Mouse (Mus musculus) kidney, postnatal 0 days (tissue): ENCODE results near the gene Tnp1. TPM values are rescaled to one million over a fixed set of nuclear protein-coding genes. Genes with fewer than 3 reads are reported as not detected.

Experiments used
- ATAC-seq: fragments of 200-750 bp; cut with Nextera tagmentation; replicated peaks from 2 replicates; pipeline ENCODE4 v1.8.0; 2017; ENCODE audit warnings: low read depth, moderate number of reproducible peaks, moderate TSS enrichment, moderate library complexity; ENCODE audit not compliant: low FRiP score
- DNase-seq: peaks from one replicate; pipeline ENCODE4 v3.0.0-alpha.2; 2016; ENCODE audit warnings: low spot score
- H3K27ac ChIP-seq: fragments of 300-500 bp; sonication (generic); 2 replicates; pipeline ENCODE4 v1.5.1; 2014; ENCODE audit warnings: mild to moderate bottlenecking
- H3K27me3 ChIP-seq: fragments of 300-500 bp; sonication (generic); 2 replicates; pipeline ENCODE4 v1.6.1; 2014; ENCODE audit warnings: low read length, mixed read lengths; ENCODE audit not compliant: insufficient read depth
- H3K36me3 ChIP-seq: fragments of 300-500 bp; sonication (generic); 2 replicates; pipeline ENCODE4 v1.6.1; 2014; ENCODE audit warnings: low read length, mixed read lengths; ENCODE audit not compliant: insufficient read depth
- H3K4me1 ChIP-seq: fragments of 300-500 bp; sonication (generic); replicated peaks from 2 replicates; pipeline ENCODE4 v1.6.1; 2014; ENCODE audit warnings: antibody characterized with exemption, low read length, mixed read lengths; ENCODE audit not compliant: insufficient read depth
- H3K4me2 ChIP-seq: fragments of 300-500 bp; sonication (generic); 2 replicates; pipeline ENCODE4 v1.6.1; 2014; ENCODE audit warnings: mild to moderate bottlenecking, low read length, moderate library complexity, mixed read lengths
- H3K4me3 ChIP-seq: fragments of 300-500 bp; sonication (generic); replicated peaks from 2 replicates; pipeline ENCODE4 v1.5.1; 2014; ENCODE audit warnings: low read depth, low read length
- H3K9ac ChIP-seq: fragments of 300-500 bp; sonication (generic); 2 replicates; pipeline ENCODE4 v1.6.1; 2014; ENCODE audit warnings: low read depth, low read length
- H3K9me3 ChIP-seq: fragments of 300-500 bp; sonication (generic); replicated peaks from 2 replicates; pipeline ENCODE4 v1.6.1; 2016; ENCODE audit warnings: low read length, inconsistent platforms, mixed read lengths
- CTCF ChIP-seq: IDR thresholded peaks from 2 replicates; pipeline ENCODE4 v1.5.1; 2016; ENCODE audit warnings: antibody characterized with exemption, low read depth, mild to moderate bottlenecking, moderate library complexity
- WGBS: fragments of 180-500 bp; shearing (Covaris S2); extraction: QIAGEN DNeasy Blood & Tissue Kit; methylation state at CpG from one replicate; pipeline ENCODE4 v1.1.7; 2014; 5-methylcytosine and 5-hydroxymethylcytosine counted together
- polyA plus RNA-seq: library from polyadenylated mRNA; unstranded; fragments of >200 nt; fragmentation: Nextera tagmentation; extraction: Ambion mirVana; gene quantifications from 2 replicates; pipeline ENCODE4 v1.2.1, GENCODE M21; 2015

Tnp1 gene
- polyA plus RNA-seq, 1 experiment from 2014 or later, result not detected

DNA sequence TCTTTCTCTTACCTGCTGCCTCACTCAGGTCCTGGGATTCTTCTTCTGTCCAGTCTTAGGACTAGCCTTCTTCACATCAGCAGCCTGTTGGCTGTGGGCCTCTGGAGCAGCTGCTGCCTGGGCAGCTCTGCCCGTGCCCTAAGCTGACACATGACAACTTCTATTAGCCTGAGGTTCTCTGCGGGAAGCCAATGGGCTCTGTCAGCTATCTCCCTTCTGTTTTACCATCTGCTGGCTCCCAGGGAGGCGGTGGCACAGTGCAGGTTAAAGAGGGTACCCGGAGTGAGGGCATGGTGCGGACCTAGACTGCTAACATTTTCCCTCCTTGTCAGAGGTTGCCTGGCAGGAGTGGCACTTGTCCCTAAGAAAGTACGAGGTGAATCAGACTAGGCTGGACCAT, 39.5 kb upstream of the Tnp1 start:
- ATAC-seq, result no peak
- no peaks in the 10 kb centered on the region for H3K9me3 ChIP-seq

DNA sequence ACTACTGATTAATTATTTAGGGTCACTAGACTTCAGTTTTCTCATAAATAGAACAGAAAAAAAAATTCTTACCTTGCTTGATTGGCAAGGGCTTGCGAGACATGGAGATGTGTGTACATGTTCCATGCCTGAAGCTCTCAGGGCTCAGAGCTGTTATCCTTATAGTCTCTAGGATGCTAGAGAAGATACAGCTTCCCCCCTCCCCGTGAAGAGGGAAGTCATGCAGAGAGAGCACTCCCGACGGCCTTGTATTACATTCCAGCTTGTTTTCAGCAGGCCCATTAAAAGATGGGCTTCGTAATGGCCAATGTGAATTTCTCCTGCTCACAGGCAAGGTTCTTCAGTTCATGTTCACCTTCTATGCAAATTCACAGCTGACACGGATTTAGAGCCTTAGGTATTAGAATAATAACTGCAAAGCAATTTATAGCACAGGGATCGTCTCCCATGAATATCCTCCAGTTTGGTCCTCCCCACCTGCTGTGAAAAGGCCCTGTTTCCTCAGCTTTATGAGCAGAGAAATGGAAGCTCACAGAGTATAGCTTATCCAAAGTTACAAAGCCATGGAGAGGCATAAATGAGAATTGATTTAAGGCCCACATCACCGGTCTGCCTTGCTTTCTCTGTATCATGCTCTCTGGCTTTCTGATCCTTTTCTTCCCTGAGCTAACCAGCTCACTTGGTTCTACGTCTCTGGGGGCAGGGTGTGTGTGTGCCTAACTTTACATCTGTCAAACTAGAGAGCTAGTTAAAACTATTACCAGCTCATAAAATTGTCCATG, 38.0 kb upstream of the Tnp1 start:
- DNase-seq (peak; percentile 65), ATAC-seq (no peak)
- TF ChIP-seq CTCF, result no peak
- Histone ChIP-seq H3K36me3 (no peaks in the 10 kb centered on the region), H3K4me3 (no peak overlapping the region), H3K9ac (no peak overlapping the region), H3K9me3 (no peaks in the 10 kb centered on the region), H3K27ac (no peak overlapping the region), H3K27me3 (no peaks in the 10 kb centered on the region), H3K4me1 (no peaks in the 10 kb centered on the region), H3K4me2 (no peak overlapping the region)
- 37% methylated on average over 9 of the region's 9 CpGs for WGBS

More for the DNA sequence above, 39.5 kb upstream of the Tnp1 start:
- 84% methylated on average over 6 of the region's 6 CpGs for WGBS
- Histone ChIP-seq H3K4me2 (no peak overlapping the region), H3K9ac (no peak overlapping the region), H3K4me1 (no peaks in the 10 kb centered on the region), H3K4me3 (no peak overlapping the region), H3K27ac (no peak overlapping the region), H3K36me3 (no peaks in the 10 kb centered on the region), H3K27me3 (no peaks in the 10 kb centered on the region)
- no peak for TF ChIP-seq CTCF
- DNase-seq, result no peak

DNA sequence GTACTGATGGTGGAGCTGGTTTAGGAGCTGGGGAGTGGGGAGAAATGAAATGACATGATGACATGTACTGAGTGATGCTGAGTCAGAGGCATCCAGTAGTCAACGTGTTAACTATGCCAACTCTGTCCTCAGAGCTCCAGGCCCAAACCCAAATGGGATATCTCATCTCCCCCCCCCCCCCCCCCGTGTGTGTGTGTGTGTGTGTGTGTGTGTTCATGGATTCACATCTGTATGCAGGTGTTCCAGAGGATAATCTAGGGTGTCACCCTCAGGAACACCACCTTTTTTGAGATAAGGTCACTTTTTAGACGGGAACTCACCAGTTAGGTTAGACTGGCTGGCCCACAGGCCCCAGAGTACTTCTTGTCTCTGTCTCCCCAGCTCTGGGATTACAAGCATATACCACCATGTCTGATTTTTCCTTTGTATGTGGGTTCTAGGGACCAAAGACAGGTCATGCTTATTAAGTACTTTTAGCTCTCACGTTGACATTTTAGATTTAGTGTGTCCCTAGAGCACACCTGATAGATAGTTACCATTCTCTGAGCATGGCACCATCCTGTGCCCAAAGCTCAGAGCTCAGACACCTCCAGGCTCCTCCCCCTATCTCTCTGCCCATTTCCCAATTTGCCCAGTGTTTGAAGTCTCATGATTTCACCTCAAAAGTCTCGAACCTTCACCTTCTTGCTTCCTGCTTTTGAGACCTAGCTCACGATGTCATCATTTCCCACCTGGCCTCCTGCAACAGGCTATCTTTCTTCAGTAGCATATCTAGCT, 31.4 kb upstream of the Tnp1 start:
- Histone ChIP-seq H3K36me3 (no peaks in the 10 kb centered on the region), H3K27me3 (no peaks in the 10 kb centered on the region), H3K27ac (no peak overlapping the region), H3K4me3 (no peak overlapping the region), H3K4me1 (no peaks in the 10 kb centered on the region), H3K4me2 (no peak overlapping the region), H3K9me3 (no peaks in the 10 kb centered on the region), H3K9ac (no peak overlapping the region)
- DNase-seq (no peak), ATAC-seq (no peak)
- WGBS, result 93% methylated on average over 5 of the region's 6 CpGs
- no peak for TF ChIP-seq CTCF

DNA sequence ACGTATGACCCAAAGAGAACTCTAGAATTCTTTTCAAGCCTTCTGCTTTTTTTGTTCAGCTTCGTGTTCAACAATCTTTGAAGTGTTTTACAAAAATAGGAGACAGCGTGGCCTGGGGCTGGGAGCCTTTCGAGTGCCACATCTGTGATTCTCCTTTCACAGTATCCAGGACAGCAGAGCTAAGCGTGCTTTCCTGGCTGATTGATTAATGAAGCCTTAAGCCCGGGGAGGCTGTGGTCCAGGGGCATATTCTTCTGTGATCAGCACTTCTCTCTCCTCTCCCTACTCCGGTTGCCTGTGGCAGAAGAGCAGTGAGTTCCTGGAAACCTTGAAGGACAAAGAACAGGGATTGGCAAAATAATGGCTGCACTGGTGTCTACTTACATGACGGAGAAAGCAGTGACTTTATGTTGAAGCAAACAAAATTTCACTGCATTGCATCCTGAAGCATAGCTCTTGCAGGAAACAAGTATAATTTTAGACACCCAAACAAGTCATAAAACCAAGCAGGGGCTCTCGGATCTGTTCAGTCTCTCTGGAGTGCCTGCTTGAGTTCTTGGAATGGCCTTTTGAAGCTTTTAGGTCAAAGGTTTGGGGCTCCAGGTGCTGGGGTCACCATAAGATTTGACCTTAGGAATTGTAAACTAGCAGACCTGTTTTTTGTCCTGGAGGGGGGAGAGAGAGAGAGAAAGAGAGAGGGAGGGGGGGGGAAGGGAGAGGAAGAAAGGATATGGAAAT, 30.4 kb upstream of the Tnp1 start:
- 24% methylated on average over 9 of the region's 9 CpGs for WGBS
- Histone ChIP-seq H3K9ac (no peak overlapping the region), H3K9me3 (no peaks in the 10 kb centered on the region), H3K27ac (no peak overlapping the region), H3K4me1 (no peaks in the 10 kb centered on the region), H3K4me2 (no peak overlapping the region), H3K4me3 (no peak overlapping the region), H3K36me3 (no peaks in the 10 kb centered on the region), H3K27me3 (no peaks in the 10 kb centered on the region)
- DNase-seq (peak; percentile 65), ATAC-seq (no peak)
- no peak for TF ChIP-seq CTCF

DNA sequence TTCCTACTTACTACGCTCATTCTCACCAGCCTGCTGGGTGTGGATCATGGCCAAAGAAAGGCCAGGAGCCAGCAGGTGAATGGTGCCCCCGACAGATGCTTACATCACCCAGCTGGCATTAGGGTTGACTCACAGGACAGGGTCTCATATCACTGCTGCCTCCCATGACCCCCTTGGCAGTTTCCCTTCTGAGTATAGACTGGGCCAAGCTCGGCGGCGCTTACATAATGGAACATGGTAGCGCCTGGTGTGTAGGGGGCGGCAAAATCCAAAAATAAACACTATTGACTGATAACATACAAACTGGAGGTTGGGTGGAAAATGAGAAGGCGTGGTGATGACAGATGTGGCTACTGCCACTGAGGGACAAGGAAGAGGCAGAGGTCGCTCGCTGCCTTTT, 28.0 kb upstream of the Tnp1 start:
- H3K4me1 ChIP-seq, result no peaks in the 10 kb centered on the region
- H3K27ac ChIP-seq, result no peak overlapping the region
- no peak overlapping the region for H3K4me2 ChIP-seq
- WGBS, result 96% methylated on average over 10 of the region's 10 CpGs
- ATAC-seq (no peak), DNase-seq (no peak)
- H3K9me3 ChIP-seq, result no peaks in the 10 kb centered on the region
- H3K27me3 ChIP-seq, result no peaks in the 10 kb centered on the region
- no peaks in the 10 kb centered on the region for H3K36me3 ChIP-seq
- H3K9ac ChIP-seq, result no peak overlapping the region
- H3K4me3 ChIP-seq, result no peak overlapping the region
- TF ChIP-seq CTCF, result no peak

DNA sequence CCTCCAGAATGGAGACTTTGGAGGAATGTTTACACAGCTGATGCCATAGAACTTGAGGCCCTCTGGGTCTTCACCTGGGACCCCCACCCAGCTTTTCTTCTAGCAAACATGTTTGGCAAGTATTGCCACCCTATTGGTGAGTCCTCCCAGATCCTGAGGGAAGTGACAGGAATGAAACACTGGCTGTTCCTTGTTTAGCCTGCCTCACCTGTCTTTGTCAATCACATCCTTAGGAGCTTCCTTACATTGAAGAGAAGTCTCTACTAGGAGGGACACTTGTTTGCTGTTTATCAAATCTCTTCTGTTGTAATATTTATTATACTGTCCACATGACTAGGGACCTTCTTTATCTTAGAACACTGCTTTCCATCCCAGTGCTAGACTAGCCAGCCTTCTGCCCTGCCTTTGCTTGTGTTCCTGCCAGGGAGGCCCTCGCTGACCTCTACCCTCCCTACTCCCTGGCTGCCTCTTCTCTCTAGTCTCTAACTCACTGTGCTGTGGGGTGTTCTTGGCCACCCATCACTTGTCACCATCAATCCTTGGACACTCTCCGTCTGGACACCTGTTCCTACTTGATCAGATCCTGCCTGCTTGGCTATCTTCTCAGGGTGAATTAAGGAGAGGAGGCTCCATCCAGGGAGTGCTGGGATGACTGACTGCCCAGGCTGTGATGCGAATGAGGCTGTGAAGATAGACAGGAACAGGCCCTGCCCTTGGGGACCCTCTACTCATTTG, 25.1 kb upstream of the Tnp1 start:
- H3K9me3 ChIP-seq, result no peaks in the 10 kb centered on the region
- no peaks in the 10 kb centered on the region for H3K4me1 ChIP-seq
- no peaks in the 10 kb centered on the region for H3K27me3 ChIP-seq
- DNase-seq (no peak), ATAC-seq (no peak)
- H3K9ac ChIP-seq, result no peak overlapping the region
- no peak overlapping the region for H3K27ac ChIP-seq
- H3K36me3 ChIP-seq, result no peaks in the 10 kb centered on the region
- WGBS, result 63% methylated on average over 3 of the region's 3 CpGs
- no peak overlapping the region for H3K4me3 ChIP-seq
- no peak overlapping the region for H3K4me2 ChIP-seq
- TF ChIP-seq CTCF, result no peak
